Mouse (Mus musculus): ENCODE measurements around the gene Stac2. TPM values are rescaled to one million over a fixed set of nuclear protein-coding genes. Genes with fewer than 3 reads are reported as not detected.

Stac2 gene
- total RNA-seq, 4 experiments from 2014 or later: 83.1 to 109 (median 94.1) TPM

GRCm38 (mm10) chr11:98050940-98051339 lies 2.3 kb downstream of the Stac2 start:
- DNase-seq (ENCODE audit: low spot score in 2 of 2): no peak

DNA sequence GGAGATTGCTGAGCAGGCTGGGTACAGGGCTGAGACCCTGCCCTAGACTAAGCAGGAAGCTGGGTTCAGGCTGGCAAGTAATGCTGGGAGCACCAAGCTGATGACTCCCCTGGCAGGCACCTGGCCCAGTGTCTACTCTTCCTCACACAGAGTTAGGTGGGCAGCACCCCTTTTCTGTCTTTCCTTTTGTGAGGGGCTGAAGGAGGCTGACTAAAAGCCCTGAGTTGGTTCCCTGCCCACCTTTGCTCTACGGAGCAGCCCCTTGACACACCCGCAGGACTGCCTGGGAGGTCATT lies 2.8 kb downstream of the Stac2 start:
- no peak for DNase-seq (ENCODE audit: low spot score in 2 of 2)

- DNase-seq (ENCODE audit: low spot score in 2 of 2): no peak
These were observed 3.4 kb downstream of the Stac2 start for GRCm38 (mm10) chr11:98049672-98050519.

GRCm38 (mm10) chr11:98047745-98048144 lies 5.5 kb downstream of the Stac2 start:
- DNase-seq (ENCODE audit: low spot score in 2 of 2): no peak

GRCm38 (mm10) chr11:98046466-98046865 lies 6.8 kb downstream of the Stac2 start:
- DNase-seq (ENCODE audit: low spot score in 2 of 2): no peak

- no peak for DNase-seq (ENCODE audit: low spot score in 2 of 2)
These were observed 7.7 kb downstream of the Stac2 start for GRCm38 (mm10) chr11:98045596-98045995.

GRCm38 (mm10) chr11:98044074-98044473 lies 9.2 kb downstream of the Stac2 start:
- DNase-seq (ENCODE audit: low spot score in 2 of 2): no peak

DNA sequence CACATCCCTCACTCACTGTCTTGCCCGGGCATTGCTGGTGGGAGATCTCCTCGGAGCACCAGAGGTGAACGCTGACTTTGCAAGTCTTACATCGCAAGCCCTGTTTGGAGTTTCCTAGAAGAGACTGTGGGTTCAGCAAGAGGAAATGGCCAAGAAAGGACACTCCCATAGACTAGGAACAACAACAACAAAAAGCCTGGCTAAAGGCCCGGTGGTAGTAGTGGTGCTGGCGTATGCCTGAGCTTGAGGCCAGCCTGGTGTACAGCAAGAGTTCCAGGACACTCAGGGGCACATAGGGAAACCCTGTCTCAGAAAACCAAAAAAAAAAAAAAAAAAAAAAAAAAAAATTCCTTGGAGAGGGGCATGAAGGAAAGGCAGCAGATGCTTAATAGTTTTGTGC lies 10.5 kb downstream of the Stac2 start:
- no peak for DNase-seq (ENCODE audit: low spot score in 2 of 2)

DNA sequence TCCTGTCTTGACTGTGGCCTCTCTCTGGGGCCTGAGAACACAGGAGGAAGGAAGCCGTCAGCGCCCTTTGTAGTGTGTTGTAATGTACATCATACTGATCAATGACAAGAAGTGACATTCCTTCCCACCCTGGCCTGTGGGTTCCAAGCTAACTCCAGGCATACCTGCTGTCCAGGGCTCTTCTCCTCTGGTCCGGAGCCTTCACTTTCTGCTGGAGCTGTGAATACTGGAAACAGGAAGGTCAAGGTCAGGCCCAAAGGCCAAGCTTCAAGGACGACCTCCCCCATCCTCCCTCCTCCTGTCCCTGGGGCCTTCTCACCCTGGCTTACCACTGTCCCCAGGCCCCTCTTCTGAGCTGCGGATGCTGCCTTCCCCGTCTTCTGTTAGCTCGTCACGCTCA lies 12.3 kb downstream of the Stac2 start:
- DNase-seq (ENCODE audit: low spot score in 2 of 2): no peak

DNA sequence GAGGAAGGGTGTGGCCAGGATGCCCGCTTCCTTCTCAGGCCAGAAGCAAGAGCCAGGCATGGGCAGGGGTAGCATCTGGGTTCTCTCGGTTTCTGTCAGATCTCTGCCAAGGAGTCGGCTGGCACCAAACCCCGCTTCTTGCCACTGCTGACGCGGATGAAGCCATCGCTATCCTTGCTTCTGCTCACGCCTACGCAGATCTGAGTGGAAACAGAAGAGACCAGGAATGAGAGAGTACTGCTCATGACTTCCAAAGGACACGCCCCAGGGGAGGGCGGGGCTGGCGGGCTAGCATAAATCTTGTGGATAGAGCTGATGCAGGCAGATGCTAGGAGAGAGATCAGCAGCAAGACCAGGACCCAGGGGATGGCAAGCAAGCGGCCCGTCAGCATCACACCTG lies 15.4 kb downstream of the Stac2 start:
- peak in 1 of 2 experiments; percentile 87 for DNase-seq (ENCODE audit: low spot score in 2 of 2)

DNA sequence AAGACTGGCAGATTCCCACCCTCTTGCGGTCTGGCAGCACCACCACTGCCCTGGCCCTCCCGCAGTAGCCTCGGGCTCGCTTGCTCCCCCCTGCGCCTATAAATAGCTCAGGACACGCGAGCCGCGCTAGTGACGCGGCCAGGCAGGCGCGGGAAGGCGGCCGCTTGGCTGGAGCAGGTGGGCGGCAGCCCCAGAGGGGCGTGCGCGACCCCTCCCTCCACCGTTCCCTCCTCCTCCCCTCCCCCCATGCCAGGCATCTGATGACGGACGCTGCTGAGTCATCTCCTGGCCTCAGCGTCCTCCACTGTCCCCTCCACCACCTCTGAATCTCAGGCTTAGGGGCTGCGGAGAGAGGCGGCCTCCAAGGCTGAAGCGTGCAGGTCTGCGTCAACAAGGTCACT lies 17.3 kb downstream of the Stac2 start:
- no peak for DNase-seq (ENCODE audit: low spot score in 2 of 2)

DNA sequence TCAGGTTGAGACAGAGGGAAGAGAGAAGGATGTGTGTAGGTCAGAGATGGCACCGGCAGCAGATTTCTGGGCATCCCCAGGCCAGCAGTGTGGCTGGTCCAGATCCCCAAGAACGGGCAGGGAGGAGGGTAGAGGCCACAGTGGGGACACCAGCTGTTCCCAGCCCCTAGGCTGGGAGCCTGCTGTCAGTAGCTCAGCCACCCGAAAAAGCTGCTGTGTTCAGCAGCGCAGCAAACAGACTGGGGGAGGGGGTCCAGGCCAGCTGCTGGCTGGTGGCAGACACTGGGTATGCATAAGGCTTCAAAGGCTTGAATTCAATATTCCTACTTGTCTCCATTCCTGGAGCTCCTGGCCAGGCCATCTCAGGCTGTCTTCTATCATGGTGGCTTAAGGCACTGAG lies 18.4 kb downstream of the Stac2 start:
- no peak for DNase-seq (ENCODE audit: low spot score in 2 of 2)

DNA sequence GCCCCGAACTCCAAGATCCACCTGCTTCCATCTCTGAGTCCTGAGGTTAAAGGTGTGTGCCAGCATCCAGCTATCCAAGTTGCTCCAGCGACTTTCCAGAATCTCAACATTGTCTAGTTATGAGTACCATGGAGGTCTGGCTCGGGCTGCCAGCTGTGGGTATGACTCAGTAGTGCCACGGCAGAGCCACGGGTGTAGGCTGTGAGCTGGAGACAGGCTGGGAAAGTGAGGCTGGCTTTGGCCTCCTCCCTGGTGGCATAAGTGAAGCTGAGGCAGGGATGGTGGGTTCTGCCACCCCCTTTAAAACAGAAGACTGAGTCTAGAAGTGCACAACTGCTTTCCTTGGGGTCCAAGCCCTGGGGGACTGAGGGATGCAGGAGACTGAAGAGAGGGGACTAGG lies 19.2 kb downstream of the Stac2 start:
- no peak for DNase-seq (ENCODE audit: low spot score in 2 of 2)

- peak in 1 of 2 experiments; percentile 76 for DNase-seq (ENCODE audit: low spot score in 2 of 2)
These were observed 21.9 kb downstream of the Stac2 start for GRCm38 (mm10) chr11:98031443-98031770.

- no peak for DNase-seq (ENCODE audit: low spot score in 2 of 2)
These were observed 22.4 kb downstream of the Stac2 start for GRCm38 (mm10) chr11:98030701-98031442.

- DNase-seq (ENCODE audit: low spot score in 2 of 2): no peak
These were observed 25.5 kb downstream of the Stac2 start for GRCm38 (mm10) chr11:98027785-98028184.

DNA sequence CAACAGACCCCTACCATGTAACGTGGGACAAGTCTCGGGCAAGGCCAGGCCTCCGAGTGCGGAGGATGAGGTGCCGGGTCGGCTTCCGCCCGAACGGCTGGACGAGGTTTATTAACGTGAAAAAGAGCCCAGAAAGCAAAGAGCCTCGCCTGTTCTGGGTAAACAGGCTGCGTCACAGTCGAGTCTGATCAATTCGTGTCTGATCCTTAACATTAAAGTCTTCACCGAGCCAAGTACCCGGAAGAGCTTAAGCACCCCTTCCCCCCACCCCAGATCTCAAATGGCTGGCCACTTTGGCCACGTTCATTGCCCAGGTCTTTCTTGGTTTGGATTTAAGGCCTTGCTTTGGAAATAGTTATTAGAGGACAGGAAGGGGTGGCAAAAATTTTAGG lies 26.0 kb downstream of the Stac2 start:
- no peak for DNase-seq (ENCODE audit: low spot score in 2 of 2)

- peak; percentile 86 to 94 for DNase-seq (ENCODE audit: low spot score in 2 of 2)
These were observed 26.5 kb downstream of the Stac2 start, which contains the start of gene Rpl19 for GRCm38 (mm10) chr11:98026570-98027296. Gene Rpl19, plus strand, starts transcription at chr11:98026710.

- DNase-seq (ENCODE audit: low spot score in 2 of 2): no peak
These were observed 27.1 kb downstream of the Stac2 start for GRCm38 (mm10) chr11:98026248-98026569.

- DNase-seq (ENCODE audit: low spot score in 2 of 2): no peak
These were observed 28.7 kb downstream of the Stac2 start for GRCm38 (mm10) chr11:98024516-98024915.

DNA sequence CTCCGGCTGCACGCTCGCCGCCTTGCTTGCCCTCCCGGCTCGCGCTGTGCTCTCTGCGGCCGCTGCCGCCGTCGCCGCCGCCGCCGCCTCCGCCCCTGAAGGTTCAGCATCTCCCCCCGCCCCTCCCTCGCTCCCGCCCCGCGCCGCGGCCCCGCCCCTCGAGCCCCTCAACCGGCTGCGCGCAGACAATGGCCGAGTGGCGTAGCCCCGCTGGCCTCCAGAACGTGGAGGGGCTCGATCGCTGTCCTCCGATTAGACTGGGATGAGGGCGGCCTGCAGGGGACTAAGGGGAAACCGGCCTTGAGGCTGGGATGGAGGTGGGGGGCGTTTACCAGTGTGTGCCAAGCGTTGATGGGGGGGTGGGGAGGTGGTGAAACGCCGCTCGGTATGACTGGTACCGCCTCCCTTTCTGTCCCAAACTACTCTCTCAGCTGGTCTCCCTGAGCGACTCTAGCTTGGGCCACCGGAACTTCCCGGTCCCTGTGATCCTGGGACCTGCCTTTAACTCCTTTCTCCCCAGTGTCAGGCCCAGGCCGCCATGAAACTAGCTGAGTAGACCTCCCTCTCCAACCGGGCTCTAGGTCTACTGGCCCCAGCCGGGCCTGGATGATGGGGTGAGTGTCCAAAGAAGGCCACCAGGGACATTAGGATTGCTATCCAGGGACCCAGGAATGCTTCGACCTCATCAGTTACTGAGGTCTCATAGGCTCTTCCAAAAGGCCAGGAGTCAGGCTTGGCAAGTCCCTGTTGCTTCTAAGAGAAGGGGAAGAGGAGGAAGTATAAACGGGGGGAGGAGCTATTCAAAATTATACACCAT lies 30.5 kb downstream of the Stac2 start, which contains the start of gene Cacnb1:
Cacnb1 (minus strand) TSS at position 480 of the 817 bp plus-strand sequence.
- no peak for DNase-seq (ENCODE audit: low spot score in 2 of 2)

DNA sequence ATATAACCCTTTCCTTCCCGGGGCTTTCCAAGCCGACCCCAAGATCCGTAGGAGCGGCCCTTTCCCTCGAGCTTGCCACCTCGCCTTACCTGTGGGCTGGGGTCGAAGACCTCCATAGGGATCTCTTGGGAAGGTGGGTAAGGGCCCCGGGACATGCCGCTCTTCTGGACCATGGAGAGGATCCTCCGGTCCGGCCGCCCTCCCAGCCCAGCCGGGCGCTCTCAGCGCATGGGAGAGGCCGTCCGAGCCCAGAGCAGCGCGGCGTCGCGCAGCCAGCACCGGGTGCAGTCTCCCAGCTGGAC lies 31.1 kb downstream of the Stac2 start:
- DNase-seq (ENCODE audit: low spot score in 2 of 2): no peak
